Mouse (Mus musculus): Measurements from ENCODE around the gene Cstf2t. TPM values are rescaled to one million over a fixed set of nuclear protein-coding genes. Genes with fewer than 3 reads are reported as not detected.

Gene Cstf2t
- polyA plus RNA-seq, 1 experiment, result 8.4 TPM

DNA sequence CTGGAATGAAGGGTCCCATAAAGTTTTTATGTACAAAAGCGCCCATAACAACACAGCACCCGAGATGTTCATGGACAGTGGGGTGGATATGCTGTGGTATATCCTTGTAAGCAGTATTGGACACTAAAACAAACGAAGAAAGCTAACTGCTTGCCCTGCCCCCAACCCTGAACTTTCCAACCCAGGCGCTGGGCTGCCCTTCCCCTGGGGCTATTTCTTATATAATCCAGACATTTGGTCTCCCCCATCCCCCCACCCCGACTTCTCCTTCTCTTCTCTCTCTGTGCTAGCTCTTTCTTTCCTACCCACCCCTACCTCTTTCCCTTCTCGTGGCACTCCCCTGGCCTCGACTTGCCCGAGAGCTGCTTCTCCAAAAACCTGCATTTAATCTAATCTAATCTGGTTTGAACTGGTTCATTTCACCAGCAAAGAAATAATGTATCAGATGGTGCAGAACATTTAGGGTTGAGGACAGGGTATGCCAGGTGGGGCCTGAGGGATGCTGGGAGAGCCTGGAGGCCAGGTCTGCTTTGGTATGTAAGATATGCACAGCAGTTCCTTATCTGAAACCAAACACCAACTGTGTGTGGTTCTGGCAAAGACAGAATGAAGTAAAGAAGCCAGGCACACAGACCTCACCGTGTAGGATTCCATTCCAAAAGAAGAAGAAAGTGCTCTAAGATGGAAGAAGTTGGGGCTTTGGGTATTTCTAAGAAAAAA is 24.4 kb downstream of the Cstf2t start:
- H3K4me3 ChIP-seq (replicated peaks; ENCODE audit: control insufficient read depth, low read depth, low read length), result no peak overlapping the region
- no peaks in the 10 kb centered on the region for H3K4me1 ChIP-seq (ENCODE audit: control insufficient read depth, insufficient read depth, low read length)
- no peak overlapping the region for H3K27ac ChIP-seq (ENCODE audit: control insufficient read depth, insufficient read depth, low read depth, low read length, poor library complexity)
- TF ChIP-seq POLR2A (IDR thresholded peaks at IDR 0.05; ENCODE audit: borderline replicate concordance, control insufficient read depth, low read depth, low read length) (no peak), CTCF (IDR thresholded peaks at IDR 0.05; ENCODE audit: control insufficient read depth, insufficient read depth, low read length) (no peak)
- 55% methylated on average over 9 of the region's 9 CpGs for WGBS

DNA sequence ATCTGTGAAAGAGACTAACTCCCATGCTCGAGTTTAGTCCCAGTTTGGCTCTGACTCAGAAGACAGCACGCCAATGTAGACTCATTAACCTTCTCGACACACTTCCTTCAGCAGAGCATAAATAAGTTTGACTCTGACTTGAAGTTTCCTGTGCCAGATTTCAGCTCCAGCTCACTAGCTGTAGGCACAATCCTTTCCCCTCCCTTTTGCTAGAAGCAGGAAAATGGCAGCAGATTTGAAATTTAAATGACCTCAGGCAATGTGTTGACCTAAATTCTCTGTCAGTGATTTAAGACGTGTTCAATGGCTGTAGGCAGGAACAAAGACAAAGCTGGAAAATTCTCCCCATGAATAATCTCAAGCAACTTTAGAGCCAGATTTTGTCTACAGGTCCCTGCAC is 32.1 kb downstream of the Cstf2t start:
- 36% methylated on average over 4 of the region's 4 CpGs for WGBS
- TF ChIP-seq CTCF (IDR thresholded peaks at IDR 0.05; ENCODE audit: control insufficient read depth, insufficient read depth, low read length) (no peak), POLR2A (IDR thresholded peaks at IDR 0.05; ENCODE audit: borderline replicate concordance, control insufficient read depth, low read depth, low read length) (no peak)
- H3K4me3 ChIP-seq (replicated peaks; ENCODE audit: control insufficient read depth, low read depth, low read length), result no peak overlapping the region
- H3K4me1 ChIP-seq (ENCODE audit: control insufficient read depth, insufficient read depth, low read length), result no peaks in the 10 kb centered on the region
- H3K27ac ChIP-seq (ENCODE audit: control insufficient read depth, insufficient read depth, low read depth, low read length, poor library complexity), result no peak overlapping the region

DNA sequence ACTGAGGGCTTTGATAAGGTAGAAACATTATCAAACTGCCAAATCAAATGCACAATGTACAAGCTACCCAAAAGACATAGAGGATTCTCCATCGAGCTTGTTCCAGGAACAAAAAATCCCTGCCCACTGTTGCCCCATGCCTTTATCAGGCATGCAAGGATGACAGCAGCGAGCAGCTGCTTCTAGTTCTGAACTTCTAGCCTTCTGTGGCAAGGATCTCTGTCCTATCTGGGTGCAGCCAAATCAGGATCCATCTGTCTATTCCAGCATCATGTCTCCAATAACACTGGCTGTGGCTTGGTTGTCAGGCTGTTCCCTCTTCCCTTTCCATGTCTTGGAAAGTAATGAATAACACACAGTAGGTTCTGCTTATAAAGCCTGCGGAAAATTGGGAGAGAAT is 42.0 kb downstream of the Cstf2t start:
- Histone ChIP-seq H3K27ac (ENCODE audit: control insufficient read depth, insufficient read depth, low read depth, low read length, poor library complexity) (no peak overlapping the region), H3K4me3 (replicated peaks; ENCODE audit: control insufficient read depth, low read depth, low read length) (no peak overlapping the region), H3K4me1 (ENCODE audit: control insufficient read depth, insufficient read depth, low read length) (no peaks in the 10 kb centered on the region)
- TF ChIP-seq POLR2A (IDR thresholded peaks at IDR 0.05; ENCODE audit: borderline replicate concordance, control insufficient read depth, low read depth, low read length) (no peak), CTCF (IDR thresholded peaks at IDR 0.05; ENCODE audit: control insufficient read depth, insufficient read depth, low read length) (no peak)
- 71% methylated on average over 3 of the region's 3 CpGs for WGBS

DNA sequence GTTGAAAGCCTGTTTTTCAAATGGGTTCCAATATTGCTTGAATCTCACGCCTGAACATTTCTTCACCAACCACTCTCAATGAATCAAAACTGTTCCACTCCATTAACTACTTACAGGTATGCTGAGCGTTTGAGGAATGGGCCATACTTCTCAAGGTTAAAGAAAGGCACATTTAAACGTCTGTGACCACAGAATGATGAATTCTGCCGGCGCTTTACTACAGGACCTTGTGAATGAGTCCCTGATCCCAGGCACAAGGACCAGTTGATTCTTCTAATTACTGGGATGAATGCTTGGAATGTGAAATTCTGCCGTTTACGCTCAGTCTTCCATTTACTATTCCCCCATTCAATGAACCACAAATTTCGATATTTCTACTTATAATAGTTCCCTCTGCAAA is 50.0 kb downstream of the Cstf2t start:
- no peak for TF ChIP-seq CTCF (IDR thresholded peaks at IDR 0.05; ENCODE audit: control insufficient read depth, insufficient read depth, low read length)
- TF ChIP-seq POLR2A (IDR thresholded peaks at IDR 0.05; ENCODE audit: borderline replicate concordance, control insufficient read depth, low read depth, low read length), result no peak
- Histone ChIP-seq H3K4me3 (replicated peaks; ENCODE audit: control insufficient read depth, low read depth, low read length) (no peak overlapping the region), H3K4me1 (ENCODE audit: control insufficient read depth, insufficient read depth, low read length) (no peaks in the 10 kb centered on the region), H3K27ac (ENCODE audit: control insufficient read depth, insufficient read depth, low read depth, low read length, poor library complexity) (no peak overlapping the region)
- WGBS, result 78% methylated on average over 8 of the region's 8 CpGs

DNA sequence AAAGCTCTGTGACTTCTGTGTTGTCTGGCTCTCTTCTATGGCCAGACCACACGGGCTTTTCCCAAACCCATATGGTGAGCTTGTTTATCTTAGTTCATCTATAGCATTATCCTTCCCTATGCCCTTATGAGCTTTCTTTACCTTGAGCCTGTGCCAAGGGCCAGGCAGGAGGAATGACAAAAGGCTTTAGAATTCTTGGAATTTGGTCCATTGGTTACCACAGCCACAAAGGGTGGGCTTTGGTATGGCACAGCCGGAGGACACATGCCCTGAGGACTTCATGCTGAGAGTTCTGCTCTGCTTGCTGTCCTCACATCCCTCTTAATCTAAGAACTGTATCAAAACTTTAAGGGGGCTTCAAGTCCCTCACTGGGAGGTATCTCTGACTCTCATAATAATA is 53.7 kb downstream of the Cstf2t start:
- no peaks in the 10 kb centered on the region for H3K4me1 ChIP-seq (ENCODE audit: control insufficient read depth, insufficient read depth, low read length)
- H3K27ac ChIP-seq (ENCODE audit: control insufficient read depth, insufficient read depth, low read depth, low read length, poor library complexity), result no peak overlapping the region
- TF ChIP-seq POLR2A (IDR thresholded peaks at IDR 0.05; ENCODE audit: borderline replicate concordance, control insufficient read depth, low read depth, low read length) (no peak), CTCF (IDR thresholded peaks at IDR 0.05; ENCODE audit: control insufficient read depth, insufficient read depth, low read length) (no peak)
- 80% methylated on average over 2 of the region's 2 CpGs for WGBS
- H3K4me3 ChIP-seq (replicated peaks; ENCODE audit: control insufficient read depth, low read depth, low read length), result no peak overlapping the region
